Mouse (Mus musculus): ENCODE data around the gene Hipk1. TPM values are rescaled to one million over a fixed set of nuclear protein-coding genes. Genes with fewer than 3 reads are reported as not detected.

Gene Hipk1
- total RNA-seq, 2 experiments from 2014 or later: 63.0 to 64.5 TPM

DNA sequence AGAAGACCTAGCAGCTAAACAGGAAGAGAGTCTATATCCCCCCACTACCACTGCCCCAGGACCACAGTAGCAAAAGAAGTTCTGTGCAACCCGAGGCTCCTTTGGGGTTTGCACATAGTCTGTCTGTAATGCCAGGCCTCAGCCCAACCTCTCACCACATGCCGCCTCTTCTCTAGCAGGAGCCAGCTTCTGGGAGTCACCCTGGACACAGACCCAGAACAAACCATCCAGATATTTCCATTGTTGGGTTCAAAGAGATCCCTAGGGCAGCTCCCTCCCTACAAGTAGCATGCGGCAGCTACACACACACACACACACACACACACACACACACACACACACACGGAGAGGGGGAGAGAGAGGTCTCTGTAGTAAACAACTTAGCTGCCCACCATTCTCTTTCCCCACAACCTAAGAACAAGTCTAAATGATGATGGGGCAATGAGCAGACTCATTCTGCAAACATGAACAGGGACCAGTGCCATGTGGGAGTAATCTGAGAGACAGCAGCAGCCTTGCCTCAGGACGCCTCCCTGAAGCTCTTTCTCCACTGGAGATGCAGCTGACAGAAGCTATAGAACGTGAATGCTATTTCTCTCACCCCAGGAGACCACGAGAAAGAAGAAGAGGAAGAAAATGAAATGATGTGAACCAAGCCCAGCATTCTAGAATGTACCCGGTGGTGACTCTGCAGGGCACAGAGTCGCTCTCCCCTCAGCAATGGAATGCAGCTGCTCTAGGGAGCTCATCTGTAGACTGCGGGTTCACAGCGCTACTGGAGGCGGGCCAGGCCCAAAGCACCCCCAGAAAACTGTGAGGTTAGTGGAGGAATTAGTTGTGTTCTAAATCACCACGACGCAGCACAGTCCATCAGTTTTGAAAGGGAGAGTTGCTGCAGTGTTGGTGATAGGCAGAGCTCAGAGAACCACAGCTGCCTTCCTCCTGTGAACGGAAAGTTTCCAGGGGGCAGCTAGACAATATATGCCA is 74.3 kb downstream of the Hipk1 start:
- DNase-seq (ENCODE audit: low spot score): peak; percentile 21

DNA sequence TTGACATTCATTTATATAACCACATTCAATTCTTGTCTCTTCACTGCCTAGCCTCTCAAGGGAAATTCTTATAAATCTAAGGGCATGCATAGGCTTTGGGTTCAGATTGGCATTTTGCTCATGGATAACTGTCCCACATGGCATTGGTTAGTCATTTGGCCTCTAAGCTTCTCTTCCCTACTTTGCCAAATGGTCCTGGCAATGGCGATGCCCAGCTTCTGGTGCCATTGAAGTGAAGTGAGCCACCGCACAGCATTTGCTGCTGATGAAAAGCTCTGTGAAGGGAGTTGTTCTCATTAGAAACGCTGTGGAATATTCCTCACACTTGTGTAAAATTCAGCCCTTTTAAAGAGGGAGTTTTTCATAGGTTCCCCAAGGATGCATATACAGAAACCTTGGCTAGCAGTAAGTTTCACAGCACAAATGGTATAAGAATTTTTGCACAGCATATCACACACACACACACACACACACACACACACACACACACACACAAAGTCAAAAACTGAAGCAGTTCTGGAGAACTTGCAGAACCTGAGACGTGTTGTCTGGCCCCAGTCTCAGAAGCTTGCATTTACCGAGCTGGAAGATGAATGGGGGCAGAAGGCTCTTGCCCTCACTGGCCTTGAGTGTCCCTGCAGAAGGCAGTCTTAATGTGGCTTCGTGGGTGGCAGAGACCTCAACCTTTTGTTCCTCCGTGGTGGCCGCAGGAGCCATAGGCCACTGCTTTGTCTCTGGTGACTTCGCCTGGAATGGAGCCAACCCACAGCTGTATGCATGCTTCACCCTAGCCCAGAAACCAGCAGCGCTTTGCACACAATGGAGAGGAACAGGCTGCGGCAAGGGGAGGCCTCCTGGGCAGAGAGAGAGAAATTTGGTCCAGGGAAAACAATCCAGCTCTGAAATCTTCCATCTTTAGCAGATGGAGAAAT is 75.3 kb downstream of the Hipk1 start:
- no peak for DNase-seq (ENCODE audit: low spot score)

DNA sequence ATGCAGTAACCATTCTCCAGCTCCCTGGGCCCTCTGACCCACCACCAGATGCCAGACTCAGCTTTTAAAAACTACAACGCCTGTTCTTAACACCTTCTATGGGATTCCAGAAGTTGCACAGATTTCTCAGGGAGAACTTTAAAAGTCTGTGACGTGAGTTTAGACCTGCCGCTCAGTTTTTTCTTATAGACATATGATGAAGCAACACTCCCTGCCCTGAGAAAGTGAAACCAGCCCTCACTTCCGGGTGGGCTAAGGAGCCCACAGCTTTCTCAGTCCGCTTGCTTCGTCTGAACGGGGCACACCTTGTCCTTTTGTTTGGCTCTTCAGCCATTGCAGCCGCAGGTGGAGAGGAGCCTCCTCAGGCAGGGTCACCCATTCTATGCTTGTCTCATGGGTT is 76.4 kb downstream of the Hipk1 start:
- DNase-seq (ENCODE audit: low spot score): no peak

DNA sequence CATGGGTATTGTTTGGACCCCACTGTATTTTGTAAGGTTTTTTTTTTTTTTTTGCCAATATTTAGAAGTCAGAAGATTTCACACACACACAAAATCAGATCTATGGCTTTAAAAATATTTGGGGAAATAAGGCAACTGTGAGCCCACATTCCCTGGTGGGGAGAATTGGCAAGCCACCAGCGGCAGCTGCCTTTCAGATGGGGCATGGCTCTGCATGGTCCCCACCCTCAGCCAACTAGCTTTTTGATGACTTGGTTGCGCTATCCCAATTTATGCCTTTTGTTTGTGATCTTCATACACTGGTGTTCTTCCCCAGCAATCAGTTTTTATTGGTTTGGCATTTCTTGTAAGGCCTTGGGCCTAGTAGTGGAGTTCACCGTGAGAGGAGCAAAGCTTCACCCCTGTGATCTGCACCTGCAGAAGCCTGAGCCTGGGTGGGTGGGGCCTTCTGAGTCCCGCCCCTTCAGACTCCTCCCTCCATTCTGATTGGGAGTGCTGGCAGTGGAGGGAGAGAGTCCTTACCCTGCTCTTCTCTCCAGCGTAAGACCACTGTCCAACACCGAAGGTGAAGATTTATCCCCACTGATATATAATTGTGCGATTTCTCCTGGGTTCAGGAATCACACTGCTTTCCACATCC is 77.0 kb downstream of the Hipk1 start:
- DNase-seq (ENCODE audit: low spot score): no peak

DNA sequence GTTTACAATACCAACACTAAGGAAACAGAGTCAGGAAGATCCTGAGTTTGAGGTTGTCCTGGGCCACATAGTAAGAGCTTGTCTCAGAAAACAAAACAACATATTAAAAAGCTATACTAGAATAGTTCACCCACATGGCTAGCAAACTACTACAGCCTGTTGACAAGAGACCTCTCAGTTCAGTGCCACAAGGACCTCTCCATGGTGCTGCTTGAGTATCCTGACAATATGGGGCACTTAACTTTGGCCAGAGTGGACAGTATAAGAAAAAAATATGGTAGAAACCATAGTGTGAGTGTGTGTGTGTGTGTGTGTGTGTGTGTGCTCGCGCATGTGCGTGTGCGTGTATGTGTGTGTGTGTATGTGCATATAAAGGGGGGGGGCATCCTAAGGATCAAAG is 79.2 kb downstream of the Hipk1 start:
- no peak for DNase-seq (ENCODE audit: low spot score)

DNA sequence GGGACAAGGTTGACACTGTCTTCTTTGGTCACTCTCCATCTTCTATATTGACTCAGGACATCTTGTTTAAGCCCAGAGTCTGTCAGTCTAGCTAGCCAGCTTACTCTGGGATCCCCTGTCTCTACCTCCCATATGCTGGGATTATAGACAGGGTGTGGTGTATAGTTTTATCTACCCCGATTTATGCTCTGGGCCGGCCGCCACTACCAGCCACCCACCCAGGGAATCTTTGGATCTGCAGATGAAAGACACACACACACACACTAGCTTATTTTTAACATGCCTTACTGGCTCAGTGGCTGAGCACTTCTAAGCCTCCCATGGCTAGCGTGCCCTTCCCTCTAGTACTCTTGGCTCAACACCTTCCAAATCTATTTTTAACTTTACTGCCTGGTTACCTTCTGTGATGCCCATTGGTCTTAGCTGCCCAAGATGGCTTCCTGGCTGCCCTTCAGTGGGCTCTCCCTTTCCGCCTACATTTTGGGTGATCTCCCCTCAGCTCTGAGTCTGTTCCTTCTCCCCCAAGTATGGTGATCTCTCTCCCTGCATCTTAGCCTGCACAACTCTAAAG is 81.8 kb downstream of the Hipk1 start:
- DNase-seq (ENCODE audit: low spot score): no peak

DNA sequence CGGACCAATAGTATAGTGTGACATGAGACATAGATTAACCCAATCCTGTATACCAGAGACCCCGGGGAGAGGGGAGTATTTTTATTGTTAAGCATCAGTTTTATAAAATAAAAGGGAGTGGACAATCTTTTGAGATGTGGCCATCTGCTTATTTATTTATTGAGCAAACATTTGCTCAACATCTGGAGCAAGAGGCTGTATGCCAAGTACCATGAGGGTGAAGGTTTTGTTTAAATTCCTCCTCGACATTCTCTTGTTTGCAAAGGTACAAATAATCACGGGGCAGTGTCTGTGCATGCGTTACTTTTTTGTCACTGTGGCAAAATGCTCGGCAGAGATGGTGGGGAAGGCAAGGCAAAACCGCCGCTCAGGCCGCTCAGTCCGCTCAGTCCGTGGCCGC is 85.9 kb downstream of the Hipk1 start:
- DNase-seq (ENCODE audit: low spot score): no peak

DNA sequence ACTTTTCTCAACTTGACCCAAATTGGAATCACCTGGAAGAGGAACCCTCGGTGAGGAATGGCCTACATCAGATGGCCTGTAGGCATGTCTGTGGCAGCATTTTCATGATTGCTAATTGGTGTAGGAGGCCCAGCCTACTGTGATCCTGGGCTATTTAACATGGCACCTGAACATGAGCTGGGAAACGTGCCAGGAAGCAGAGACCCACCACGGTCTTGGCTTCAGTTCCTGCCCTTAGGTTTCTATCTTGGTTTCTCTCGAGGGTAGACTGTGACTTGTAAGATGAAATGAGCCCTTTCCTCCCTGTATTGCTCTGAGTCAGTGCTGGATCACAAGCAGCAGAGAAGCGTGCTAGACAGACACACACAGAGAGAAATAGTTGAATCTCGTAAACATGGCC is 86.7 kb downstream of the Hipk1 start:
- DNase-seq (ENCODE audit: low spot score): no peak

DNA sequence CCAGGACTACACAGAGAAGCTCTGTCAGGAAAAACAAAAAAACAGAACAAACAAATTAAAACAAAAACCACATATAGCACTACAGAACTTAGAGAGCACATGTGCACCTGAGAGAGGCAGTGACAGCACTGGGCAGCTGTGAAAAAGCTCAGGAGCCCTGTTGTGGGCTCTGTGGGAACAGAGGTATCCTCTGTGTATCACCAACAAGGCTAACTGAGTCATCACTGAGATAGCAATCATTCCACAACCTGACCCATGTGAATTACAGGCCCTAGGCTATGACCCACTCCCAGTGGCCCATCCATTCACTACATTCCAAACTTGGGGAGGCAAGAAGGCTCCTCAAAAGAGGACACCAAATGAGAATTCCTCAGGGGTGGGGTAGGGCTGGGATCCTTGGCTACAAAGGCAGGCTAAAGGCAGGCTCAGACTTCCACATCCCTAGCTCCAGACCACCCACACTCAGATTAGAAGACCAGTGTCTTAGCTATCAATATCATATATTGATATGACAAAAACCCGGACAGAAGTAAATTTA is 94.9 kb downstream of the Hipk1 start:
- DNase-seq (ENCODE audit: low spot score): no peak

DNA sequence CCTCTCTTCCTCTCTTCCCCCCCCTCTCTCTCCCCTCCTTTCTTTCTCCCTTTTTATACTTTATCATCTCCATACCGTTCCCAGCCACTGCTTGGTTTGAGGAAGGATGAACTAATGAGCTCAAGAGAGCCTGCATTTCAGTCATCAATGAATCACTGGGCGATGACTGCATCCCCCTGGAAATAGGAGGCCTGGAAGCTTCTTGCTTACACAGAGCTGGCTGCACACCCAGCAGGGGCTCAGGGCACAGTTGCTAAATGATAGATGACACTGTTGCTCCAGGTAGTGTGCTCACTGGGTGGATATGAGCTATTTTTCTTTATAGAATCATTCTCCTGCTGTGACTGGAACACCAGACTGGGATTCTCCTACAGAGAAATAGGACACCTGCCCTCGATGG is 95.8 kb downstream of the Hipk1 start:
- DNase-seq (ENCODE audit: low spot score): no peak

DNA sequence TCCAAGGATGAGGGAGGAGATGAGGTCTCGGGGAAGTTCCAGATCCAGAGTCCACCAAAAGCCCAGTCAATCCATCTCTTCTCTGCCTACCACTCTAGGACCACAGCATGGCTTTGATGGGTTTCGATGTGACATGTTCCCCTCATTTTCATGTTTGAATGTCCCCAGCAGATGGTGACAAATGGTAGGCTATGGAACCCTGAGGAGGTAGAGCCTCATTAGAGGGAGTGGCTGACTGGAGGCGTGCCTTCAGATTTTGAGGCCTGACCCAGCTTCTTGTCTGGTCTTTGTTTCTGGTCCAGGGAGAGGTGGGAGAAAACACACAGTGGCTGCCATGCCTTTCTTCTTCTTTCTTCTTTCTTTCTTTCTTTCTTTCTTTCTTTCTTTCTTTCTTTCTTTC is 100.9 kb downstream of the Hipk1 start:
- peak; percentile 45 for DNase-seq (ENCODE audit: low spot score)

Other genes with a start within 250 kb of the Hipk1 start
- gene Syt6, start 216.3 kb downstream of the Hipk1 start, total RNA-seq (2021): not detected
- gene Atg4a-ps, start 145.5 kb downstream of the Hipk1 start, total RNA-seq (2021): 1 to 10 TPM in 1 of 2 experiments, under 1 TPM in 1; 0.26 to 4.5 TPM
- 1 to 10 TPM; 3.2 to 3.7 TPM for gene Olfml3, start 53.6 kb downstream of the Hipk1 start, total RNA-seq (2021)
- gene Gm10964, start 52.2 kb downstream of the Hipk1 start, total RNA-seq (2021): not detected
- 1 to 10 TPM; 4.3 to 5.5 TPM for gene Dclre1b, start 17.9 kb upstream of the Hipk1 start, total RNA-seq (2021)
- gene Ap4b1, start 18.0 kb upstream of the Hipk1 start, total RNA-seq (2021): 1 to 10 TPM; 9.1 to 9.7 TPM
- under 1 TPM in 1 of 2 experiments, not detected in 1; 0.14 TPM for gene Gm43064, start 18.0 kb upstream of the Hipk1 start, total RNA-seq (2021)
- under 1 TPM in 1 of 2 experiments, not detected in 1; 0.55 TPM for gene Bcl2l15, start 41.0 kb upstream of the Hipk1 start, total RNA-seq (2021)
- under 1 TPM; 0.17 to 0.25 TPM for gene Ptpn22, start 68.2 kb upstream of the Hipk1 start, total RNA-seq (2021)
- 1 to 10 TPM; 6.9 to 7.9 TPM for gene Rsbn1, start 122.6 kb upstream of the Hipk1 start, total RNA-seq (2021)
- gene Phtf1, start 176.5 kb upstream of the Hipk1 start, total RNA-seq (2021): 1 to 10 TPM; 3.8 to 4.1 TPM